Mouse (Mus musculus) mesoderm, embryonic 11.5 days (tissue): Measurements from ENCODE around the gene Hist1h1t.
"Not testable (repeated sequence)": the region's sequence is repeated elsewhere in the genome, so short reads cannot be mapped to it uniquely, and the experiment has no call there.

Source experiments
- DNase-seq: peaks from one replicate; pipeline ENCODE4 v3.0.0-alpha.2; 2012; ENCODE audit warnings: low read depth, low spot score

The Hist1h1t gene

GRCm38 (mm10) chr13:23699767-23700166 is 4.2 kb downstream of the Hist1h1t start:
- DNase-seq = no peak

- DNase-seq = peak; percentile 84
These were observed 5.3 kb downstream of the Hist1h1t start for GRCm38 (mm10) chr13:23700786-23701520.

- DNase-seq = no peak
These were observed 6.6 kb downstream of the Hist1h1t start for GRCm38 (mm10) chr13:23702220-23702619.

- not testable (repeated sequence) for DNase-seq
These were observed 7.2 kb downstream of the Hist1h1t start for GRCm38 (mm10) chr13:23702801-23703200.

GRCm38 (mm10) chr13:23705751-23706356 is 10.2 kb downstream of the Hist1h1t start:
- DNase-seq = no peak

- no peak for DNase-seq
These were observed 11.2 kb downstream of the Hist1h1t start for GRCm38 (mm10) chr13:23706771-23707170.

GRCm38 (mm10) chr13:23708041-23708440 is 12.4 kb downstream of the Hist1h1t start:
- DNase-seq = no peak

GRCm38 (mm10) chr13:23708654-23709053 is 13.0 kb downstream of the Hist1h1t start:
- DNase-seq = no peak

- DNase-seq = peak; percentile 13
These were observed 14.2 kb downstream of the Hist1h1t start for GRCm38 (mm10) chr13:23709714-23710373.

GRCm38 (mm10) chr13:23710374-23711089 is 14.9 kb downstream of the Hist1h1t start, which contains the start of gene Hfe:
Gene Hfe, minus strand, starts transcription at chr13:23710854.
- peak; percentile 47 for DNase-seq

- no peak for DNase-seq
These were observed 20.8 kb downstream of the Hist1h1t start for GRCm38 (mm10) chr13:23716261-23717042.

- DNase-seq = no peak
These were observed 21.6 kb downstream of the Hist1h1t start for GRCm38 (mm10) chr13:23717176-23717575.

- not testable (repeated sequence) for DNase-seq
These were observed 22.1 kb downstream of the Hist1h1t start for GRCm38 (mm10) chr13:23717593-23718245.

GRCm38 (mm10) chr13:23724239-23724638 is 28.6 kb downstream of the Hist1h1t start:
- DNase-seq = no peak

- DNase-seq = no peak
These were observed 29.6 kb downstream of the Hist1h1t start for GRCm38 (mm10) chr13:23725213-23725612.

- no peak for DNase-seq
These were observed 33.0 kb downstream of the Hist1h1t start for GRCm38 (mm10) chr13:23728472-23729191.

GRCm38 (mm10) chr13:23729192-23729525 is 33.5 kb downstream of the Hist1h1t start:
- DNase-seq = no peak

GRCm38 (mm10) chr13:23729706-23730105 is 34.1 kb downstream of the Hist1h1t start:
- DNase-seq = no peak

GRCm38 (mm10) chr13:23730479-23730878 is 34.9 kb downstream of the Hist1h1t start:
- DNase-seq = no peak
